Mouse (Mus musculus) MEL (cell line): ENCODE measurements around the gene Grap.

ENCODE experiments used
- CHD2 ChIP-seq: IDR thresholded peaks from 2 replicates; pipeline ENCODE4 v1.6.1; 2011; ENCODE audit warnings: low read length, improper control_type of control experiment
- CTCF ChIP-seq, 3 experiments: IDR thresholded peaks in 2 of 3; conservative IDR thresholded peaks in 1 of 3; 2 replicates each; pipeline ENCODE4 v1.5.1; 2011 to 2012; ENCODE audit warnings: low read length in 3 of 3, low read depth in 2 of 3, mild to moderate bottlenecking in 2 of 3, improper control_type of control experiment in 1 of 3, inconsistent platforms in 1 of 3, mixed read lengths in 1 of 3, moderate library complexity in 1 of 3; ENCODE audit not compliant: control insufficient read depth in 1 of 3, insufficient read depth in 1 of 3, poor library complexity in 1 of 3, severe bottlenecking in 1 of 3
- EP300 ChIP-seq, 2 experiments: IDR thresholded peaks; 2 replicates each; pipeline ENCODE4 v1.6.1; 2011; ENCODE audit warnings: improper control_type of control experiment in 2 of 2, low read length in 2 of 2, low read depth in 1 of 2, mild to moderate bottlenecking in 1 of 2
- MAFK ChIP-seq: IDR thresholded peaks from 2 replicates; pipeline ENCODE4 v1.6.1; 2011; ENCODE audit warnings: low read depth, mild to moderate bottlenecking, low read length, improper control_type of control experiment, borderline replicate concordance
- POLR2A ChIP-seq, 2 experiments: IDR thresholded peaks; 2 replicates each; pipeline ENCODE4 v1.6.1; 2011 to 2012; ENCODE audit warnings: low read length in 2 of 2, mild to moderate bottlenecking in 2 of 2, control low read depth in 1 of 2, improper control_type of control experiment in 1 of 2, low read depth in 1 of 2, moderate library complexity in 1 of 2; ENCODE audit not compliant: control insufficient read depth in 1 of 2, insufficient read depth in 1 of 2, poor library complexity in 1 of 2
- TAL1 ChIP-seq: IDR thresholded peaks from 2 replicates; pipeline ENCODE4 v1.6.1; 2012; ENCODE audit warnings: mild to moderate bottlenecking, inconsistent platforms, low read length, moderate library complexity, mixed read lengths
- ZNF384 ChIP-seq: IDR thresholded peaks from 2 replicates; pipeline ENCODE4 v1.6.1; 2012; ENCODE audit warnings: low read depth, mild to moderate bottlenecking, inconsistent platforms, low read length, improper control_type of control experiment

GRCm38 (mm10) chr11:61612116-61612635, 40.9 kb upstream of the Grap start:
- TF ChIP-seq CTCF (IDR thresholded peaks at IDR 0.05 in 2 of 3, conservative IDR thresholded peaks at IDR 0.05 in 1 of 3; ENCODE audit: control insufficient read depth in 1 of 3, insufficient read depth in 1 of 3, low read depth in 2 of 3, low read length in 3 of 3, poor library complexity in 1 of 3, severe bottlenecking in 1 of 3), result no peak
- TF ChIP-seq TAL1, result no peak
- no peak for TF ChIP-seq EP300 (IDR thresholded peaks at IDR 0.05; ENCODE audit: low read depth in 1 of 2, low read length in 2 of 2)
- no peak for TF ChIP-seq ZNF384
- no peak for TF ChIP-seq POLR2A (IDR thresholded peaks at IDR 0.05; ENCODE audit: control insufficient read depth in 1 of 2, insufficient read depth in 1 of 2, low read depth in 1 of 2, low read length in 2 of 2, poor library complexity in 1 of 2)
- TF ChIP-seq MAFK, result no peak
- TF ChIP-seq CHD2, result no peak
